Mouse (Mus musculus) C2C12 (cell line): ENCODE results near the gene Ggcx.

Experiments
- CEBPB ChIP-seq: IDR thresholded peaks from one replicate; pipeline ENCODE4 v1.6.1; 2011; ENCODE audit warnings: low read depth, mild to moderate bottlenecking, control low read depth, moderate library complexity
- CTCF ChIP-seq: IDR thresholded peaks from one replicate; pipeline ENCODE4 v1.5.1; 2011; ENCODE audit not compliant: control insufficient read depth, insufficient read depth, insufficient read length
- MAX ChIP-seq: IDR thresholded peaks from one replicate; pipeline ENCODE4 v1.6.1; 2011; ENCODE audit warnings: mild to moderate bottlenecking, control low read depth
- MYOD1 ChIP-seq: IDR thresholded peaks from one replicate; pipeline ENCODE4 v1.6.1; 2011; ENCODE audit warnings: low read depth; ENCODE audit not compliant: control insufficient read depth, insufficient read length
- USF1 ChIP-seq: IDR thresholded peaks from one replicate; pipeline ENCODE4 v1.6.1; 2011; ENCODE audit warnings: low read depth, mild to moderate bottlenecking, control low read depth, moderate library complexity

GRCm38 (mm10) chr6:72369557-72369956 lies 44.6 kb upstream of the Ggcx start:
- TF ChIP-seq CTCF = no peak
- TF ChIP-seq MYOD1 = no peak
- no peak for TF ChIP-seq USF1
- TF ChIP-seq MAX = no peak
- TF ChIP-seq CEBPB = no peak
